ENCODE assay signal across 9 mouse cellular contexts in the genomic region with DNA sequence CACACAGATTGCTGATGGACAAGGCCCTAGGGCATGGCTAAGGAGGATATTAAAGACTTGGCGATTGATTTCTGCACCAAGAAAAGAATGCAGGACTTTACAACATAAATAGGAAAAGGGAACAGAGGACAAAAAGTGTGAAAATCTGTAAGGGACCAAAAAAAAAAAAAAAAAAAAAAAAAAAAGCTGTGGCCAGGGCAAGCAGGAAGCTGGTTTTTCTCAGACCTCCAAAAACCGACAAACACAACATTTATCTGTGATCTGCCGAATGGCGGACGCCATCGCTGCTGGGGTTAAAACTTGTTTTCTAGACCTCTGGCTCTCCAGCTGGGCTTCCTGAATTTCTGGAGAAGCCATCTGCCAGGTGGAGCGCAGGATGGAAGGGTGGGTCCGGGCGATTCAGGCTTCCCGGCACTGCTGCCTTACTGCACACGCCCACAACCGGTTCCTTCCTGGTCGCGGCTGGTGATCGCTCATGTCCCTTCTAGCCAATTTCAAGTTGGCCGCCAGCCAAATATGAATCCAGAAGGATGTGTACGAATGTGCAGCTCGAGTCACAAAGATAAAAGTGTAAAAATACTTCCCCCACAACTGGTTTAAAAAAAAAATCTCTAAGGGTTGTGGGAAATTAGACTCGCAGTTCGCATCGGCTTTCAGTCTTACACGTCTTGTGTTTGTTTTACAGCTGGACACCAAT.
A peak's percentile ranks its signal among the peaks of the same experiment; 100 is the strongest.
DNase-seq lines count a peak whose midpoint lies in the region; ATAC-seq and TF ChIP-seq lines count a peak whose summit lies in the region.
"Had no signal": no experiment of that assay in that cellular context is flagged by ENCODE, and none has a peak within 500 bp of the region (broad histone marks: within the 10 kb centered on the region; RNA-seq: fewer than 3 reads in every experiment).

No protein-coding gene starts in this region.

- peak; percentile 87 for DNase-seq in kidney, postnatal 14 days
- peak; percentile 14 for DNase-seq in liver, embryonic 13.5 days
- DNase-seq in neural tube, embryonic 10.5 days (ENCODE audit: extremely low spot score, low spot score), result peak; percentile 53
- DNase-seq in stomach, postnatal 0 days (ENCODE audit: low spot score), result peak; percentile 84

- TF ChIP-seq EP300 in stomach, postnatal 0 days (optimal IDR thresholded peaks at IDR 0.05), result no peak

- H3K9me3 ChIP-seq in forebrain, embryonic 12.5 days, result peaks cover 3% of the 10 kb centered on the region; the same call in 1 of the 2 replicates
- peaks cover 5% of the 10 kb centered on the region for H3K9me3 ChIP-seq in heart, embryonic 16.5 days (replicated peaks; ENCODE audit: control insufficient read depth, low read length)
- no peaks in the 10 kb centered on the region for H3K9me3 ChIP-seq in liver, embryonic 13.5 days (replicated peaks)
- no peaks in the 10 kb centered on the region for H3K9me3 ChIP-seq in stomach, postnatal 0 days (ENCODE audit: control insufficient read depth, low read length)

- peak overlapping the region; percentile 35 for H3K4me3 ChIP-seq in forebrain, embryonic 12.5 days (replicated peaks)
- peak overlapping the region; percentile 58 for H3K4me3 ChIP-seq in heart, embryonic 16.5 days (ENCODE audit: low read length)
- peak overlapping the region; percentile 55 for H3K4me3 ChIP-seq in liver, embryonic 13.5 days (replicated peaks)
- peak overlapping the region; percentile 47 for H3K4me3 ChIP-seq in stomach, postnatal 0 days (ENCODE audit: low read depth, low read length)

- peaks cover 6% of the 10 kb centered on the region; the same call in 1 of the 2 replicates for H3K27me3 ChIP-seq in forebrain, embryonic 12.5 days
- H3K27me3 ChIP-seq in heart, embryonic 16.5 days (ENCODE audit: control insufficient read depth, insufficient read depth, low read length), result no peaks in the 10 kb centered on the region
- no peaks in the 10 kb centered on the region for H3K27me3 ChIP-seq in liver, embryonic 13.5 days
- H3K27me3 ChIP-seq in stomach, postnatal 0 days (ENCODE audit: control insufficient read depth, insufficient read depth, low read length), result no peaks in the 10 kb centered on the region
- H3K27me3 ChIP-seq: Patski had no signal

- no peak overlapping the region for H3K27ac ChIP-seq in forebrain, embryonic 12.5 days
- peak overlapping the region; percentile 93 for H3K27ac ChIP-seq in heart, embryonic 16.5 days (ENCODE audit: low read length)
- no peak overlapping the region; the same call in 1 of the 2 replicates for H3K27ac ChIP-seq in liver, embryonic 13.5 days
- H3K27ac ChIP-seq in stomach, postnatal 0 days (replicated peaks), result peak overlapping the region; percentile 75

- H3K9ac ChIP-seq in forebrain, embryonic 12.5 days, result peak overlapping the region; percentile 47
- peak overlapping the region; percentile 74 for H3K9ac ChIP-seq in heart, embryonic 16.5 days (ENCODE audit: low read length)
- H3K9ac ChIP-seq in liver, embryonic 13.5 days, result peak overlapping the region; percentile 49; the same call in 1 of the 2 replicates
- peak overlapping the region; percentile 47 for H3K9ac ChIP-seq in stomach, postnatal 0 days (ENCODE audit: low read length)

- H3K36me3 ChIP-seq in forebrain, embryonic 12.5 days (replicated peaks), result no peaks in the 10 kb centered on the region
- H3K36me3 ChIP-seq in heart, embryonic 16.5 days (ENCODE audit: control insufficient read depth, insufficient read depth), result no peaks in the 10 kb centered on the region
- no peaks in the 10 kb centered on the region for H3K36me3 ChIP-seq in liver, embryonic 13.5 days
- no peaks in the 10 kb centered on the region for H3K36me3 ChIP-seq in stomach, postnatal 0 days (ENCODE audit: control insufficient read depth, insufficient read depth, low read length)

- peaks cover 3% of the 10 kb centered on the region; the same call in 1 of the 2 replicates for H3K4me1 ChIP-seq in forebrain, embryonic 12.5 days
- peaks cover 9% of the 10 kb centered on the region for H3K4me1 ChIP-seq in heart, embryonic 16.5 days (ENCODE audit: control insufficient read depth, insufficient read depth, low read length)
- peaks cover 13% of the 10 kb centered on the region for H3K4me1 ChIP-seq in liver, embryonic 13.5 days (replicated peaks)
- H3K4me1 ChIP-seq in stomach, postnatal 0 days (replicated peaks; ENCODE audit: control insufficient read depth, insufficient read depth), result no peaks in the 10 kb centered on the region; the same call in 1 of the 2 replicates

- 6% methylated on average over 22 of the region's 22 CpGs for WGBS in forebrain, embryonic 12.5 days
- WGBS in heart, embryonic 16.5 days, result 4% methylated on average over 22 of the region's 22 CpGs
- WGBS in liver, embryonic 13.5 days (ENCODE audit: insufficient replicate concordance), result 3% methylated on average over 22 of the region's 22 CpGs
- WGBS in stomach, postnatal 0 days, result 5% methylated on average over 22 of the region's 22 CpGs

- TF ChIP-seq CTCF in stomach, postnatal 0 days (IDR thresholded peaks at IDR 0.05; ENCODE audit: low read depth), result no peak

- ATAC-seq in CD4-positive, CD25-positive, alpha-beta regulatory T cell, adult 4 months, result peak; percentile 81
- ATAC-seq in cerebellum, adult (ENCODE audit: insufficient number of reproducible peaks, low FRiP score, low TSS enrichment), result peak; percentile 79; the same call in 1 of the 2 replicates
- ATAC-seq in forebrain, embryonic 12.5 days (ENCODE audit: low FRiP score), result peak; percentile 81; the same call in 1 of the 2 replicates
- ATAC-seq in heart, embryonic 16.5 days (replicated peaks; ENCODE audit: extremely low read depth, insufficient read depth, low FRiP score), result peak; percentile 86
- peak; percentile 68; the same call in 1 of the 2 replicates for ATAC-seq in liver, embryonic 13.5 days (ENCODE audit: low read depth)
- peak; percentile 90 for ATAC-seq in stomach, postnatal 0 days (ENCODE audit: low FRiP score, low TSS enrichment)
- ATAC-seq: Patski had no signal

- peak overlapping the region; percentile 62 for H3K4me2 ChIP-seq in forebrain, embryonic 12.5 days
- peak overlapping the region; percentile 81 for H3K4me2 ChIP-seq in heart, embryonic 16.5 days (ENCODE audit: low read depth, low read length)
- H3K4me2 ChIP-seq in liver, embryonic 13.5 days, result peak overlapping the region; percentile 73
- H3K4me2 ChIP-seq in stomach, postnatal 0 days (replicated peaks; ENCODE audit: low read depth), result peak overlapping the region; percentile 62

Comparison
In these comparisons a context has a peak if more than half of its experiments do, and no peak if none do; other contexts are left out.
1. H3K27ac ChIP-seq: peak in heart, embryonic 16.5 days (single experiment) and stomach, postnatal 0 days (single experiment); none in forebrain, embryonic 12.5 days (single experiment) and liver, embryonic 13.5 days (single experiment).
2. DNase-seq: peak in every context shown above with its lines; median percentile 87 in kidney, postnatal 14 days; 84 in stomach, postnatal 0 days; 53 in neural tube, embryonic 10.5 days; 14 in liver, embryonic 13.5 days.
3. Peak in every context shown above with its lines, with median percentiles within 50 percentile points of each other: ATAC-seq, H3K4me2 ChIP-seq, H3K4me3 ChIP-seq and H3K9ac ChIP-seq.